Mouse (Mus musculus) limb, embryonic 13.5 days (tissue): ENCODE results near the gene Sars. TPM values are rescaled to one million over a fixed set of nuclear protein-coding genes. Genes with fewer than 3 reads are reported as not detected.

Experiments
- ATAC-seq: fragments of 200-750 bp; cut with Nextera tagmentation; 2 replicates; pipeline ENCODE4 v1.8.0; 2017; ENCODE audit warnings: low read depth, moderate number of reproducible peaks, moderate TSS enrichment; ENCODE audit not compliant: low FRiP score
- H3K27ac ChIP-seq: fragments of 300-500 bp; sonication (generic); 2 replicates; pipeline ENCODE4 v1.5.1; 2015; ENCODE audit warnings: inconsistent platforms, mild to moderate bottlenecking, moderate library complexity
- H3K27me3 ChIP-seq: fragments of 300-500 bp; sonication (generic); 2 replicates; pipeline ENCODE4 v1.6.1; 2015; ENCODE audit warnings: mild to moderate bottlenecking, inconsistent platforms
- H3K36me3 ChIP-seq: fragments of 300-500 bp; sonication (generic); 2 replicates; pipeline ENCODE4 v1.6.1; 2015; ENCODE audit warnings: inconsistent platforms, mild to moderate bottlenecking, moderate library complexity
- H3K4me1 ChIP-seq: fragments of 300-500 bp; sonication (generic); 2 replicates; pipeline ENCODE4 v1.6.1; 2015; ENCODE audit warnings: inconsistent platforms
- H3K4me2 ChIP-seq: fragments of 300-500 bp; sonication (generic); replicated peaks from 2 replicates; pipeline ENCODE4 v1.6.1; 2015; ENCODE audit warnings: inconsistent platforms, mild to moderate bottlenecking, moderate library complexity
- H3K4me3 ChIP-seq: fragments of 300-500 bp; sonication (generic); 2 replicates; pipeline ENCODE4 v1.5.1; 2015; ENCODE audit warnings: moderate library complexity, mild to moderate bottlenecking, inconsistent platforms
- H3K9ac ChIP-seq: fragments of 300-500 bp; sonication (generic); 2 replicates; pipeline ENCODE4 v1.6.1; 2015; ENCODE audit warnings: mild to moderate bottlenecking, inconsistent platforms
- H3K9me3 ChIP-seq: fragments of 300-500 bp; sonication (generic); 2 replicates; pipeline ENCODE4 v1.6.1; 2016; ENCODE audit warnings: inconsistent platforms
- WGBS: fragments of 180-500 bp; shearing (Covaris S2); methylation state at CpG from one replicate; pipeline ENCODE4 v1.1.7; 2015; 5-methylcytosine and 5-hydroxymethylcytosine counted together
- polyA plus RNA-seq: library from polyadenylated mRNA; unstranded; fragments of >200 nt; fragmentation: Nextera tagmentation; extraction: Ambion mirVana; gene quantifications from 2 replicates; pipeline ENCODE4 v1.2.1, GENCODE M21; 2015

Gene Sars
- polyA plus RNA-seq, result 114 and 122 TPM in 2 replicates

DNA sequence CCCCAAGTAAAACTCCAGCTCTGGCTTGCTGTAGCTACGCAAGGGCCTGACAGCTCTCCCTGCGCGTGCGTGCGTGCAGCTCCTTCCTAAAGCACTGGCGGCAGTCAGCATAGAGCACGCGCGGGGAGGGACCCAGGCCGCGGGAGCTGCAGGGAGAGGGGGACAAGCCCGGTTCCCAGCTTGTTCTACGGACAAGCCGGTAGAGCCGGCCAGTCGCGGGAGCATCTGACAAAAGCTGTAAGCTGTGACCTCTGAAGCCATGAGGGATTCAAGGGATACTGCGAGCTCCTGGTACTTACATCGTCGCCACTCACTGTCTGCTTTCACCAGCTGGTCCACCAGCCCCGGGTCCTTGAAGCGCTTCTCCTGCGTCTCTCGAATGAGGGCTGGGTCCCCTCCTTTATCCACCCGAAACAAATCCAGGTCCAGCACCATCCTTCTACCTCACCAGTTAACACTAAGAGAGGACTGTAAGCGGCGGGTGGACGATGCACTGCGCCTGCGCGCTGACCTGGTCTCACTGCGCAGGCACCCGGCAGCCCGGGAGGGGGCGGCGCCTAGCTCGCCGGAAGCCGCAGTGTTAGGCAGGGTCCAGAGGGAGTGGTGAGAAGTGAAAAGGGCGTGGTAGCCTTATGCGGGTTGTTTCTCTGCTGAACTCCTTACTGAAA is at the start of gene Sars:
Gene Sars (minus strand): TSS at position 512 of the 668 bp plus-strand sequence.
- ATAC-seq, result peak; percentile 98
- Histone ChIP-seq H3K4me3 (peak within 1 kb of the TSS; percentile 88), H3K4me1 (peaks cover 27% of the 10 kb centered on the region), H3K27me3 (no peaks in the 10 kb centered on the region), H3K9me3 (no peaks in the 10 kb centered on the region), H3K9ac (peak within 1 kb of the TSS; percentile 89), H3K4me2 (peak within 1 kb of the TSS; percentile 85), H3K27ac (peak within 1 kb of the TSS; percentile 75), H3K36me3 (peaks cover 15% of the 10 kb centered on the region; the same call in 1 of the 2 replicates)
- 0% methylated on average over 41 of the region's 41 CpGs for WGBS

DNA sequence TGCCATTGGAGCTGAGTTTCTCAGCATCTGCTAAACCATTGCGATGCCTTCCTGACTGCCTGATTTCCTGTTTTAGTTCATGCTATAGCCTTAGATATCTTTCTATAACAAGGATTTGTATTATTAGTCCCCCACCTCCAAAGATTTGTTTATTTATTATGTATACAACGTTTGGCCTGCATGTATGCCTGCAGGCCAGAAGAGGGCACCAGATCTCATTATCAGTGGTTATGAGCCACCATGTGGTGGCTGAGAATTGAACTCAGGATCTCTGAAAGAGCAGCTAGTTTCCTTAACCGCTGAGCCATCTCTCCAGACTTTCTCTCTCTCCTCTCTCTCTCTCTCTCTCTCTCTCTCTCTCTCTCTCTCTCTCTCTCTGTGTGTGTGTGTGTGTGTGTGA is 45.0 kb upstream of the Sars start:
- no peaks in the 10 kb centered on the region for H3K9me3 ChIP-seq
- no peak overlapping the region for H3K4me2 ChIP-seq
- H3K4me3 ChIP-seq, result no peak overlapping the region
- ATAC-seq, result no peak
- H3K9ac ChIP-seq, result no peak overlapping the region
- WGBS, result 45% methylated on average over 3 of the region's 3 CpGs
- H3K27ac ChIP-seq, result no peak overlapping the region
- no peaks in the 10 kb centered on the region for H3K36me3 ChIP-seq
- 0 out of 2 replicates have a peak, but pooled peaks cover 4% of the 10 kb centered on the region for H3K27me3 ChIP-seq
- no peaks in the 10 kb centered on the region for H3K4me1 ChIP-seq

DNA sequence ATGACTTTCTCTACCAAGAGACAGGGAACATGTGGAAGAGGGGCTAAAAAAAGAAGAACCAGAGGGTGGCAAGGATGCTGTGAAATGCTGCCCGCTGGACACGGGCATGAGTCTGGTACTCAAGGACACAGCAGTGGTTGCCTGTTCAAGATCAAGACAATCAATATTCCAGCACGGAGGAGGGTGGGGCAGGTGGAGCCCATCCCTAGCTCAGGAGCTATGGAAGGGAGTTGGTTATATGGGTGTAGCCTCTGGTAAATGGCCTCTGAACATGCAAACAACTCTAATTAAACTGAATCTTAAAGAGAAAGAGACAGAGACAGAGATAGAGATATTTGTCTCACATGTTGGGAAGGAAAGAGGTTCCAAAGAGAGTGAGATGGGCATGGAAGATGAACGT is 39.7 kb upstream of the Sars start:
- Histone ChIP-seq H3K4me1 (peaks cover 5% of the 10 kb centered on the region), H3K27me3 (no peaks in the 10 kb centered on the region), H3K27ac (no peak overlapping the region), H3K4me2 (no peak overlapping the region), H3K4me3 (no peak overlapping the region), H3K9ac (no peak overlapping the region), H3K36me3 (no peaks in the 10 kb centered on the region), H3K9me3 (no peaks in the 10 kb centered on the region)
- ATAC-seq, result no peak
- 90% methylated on average over 4 of the region's 4 CpGs for WGBS

DNA sequence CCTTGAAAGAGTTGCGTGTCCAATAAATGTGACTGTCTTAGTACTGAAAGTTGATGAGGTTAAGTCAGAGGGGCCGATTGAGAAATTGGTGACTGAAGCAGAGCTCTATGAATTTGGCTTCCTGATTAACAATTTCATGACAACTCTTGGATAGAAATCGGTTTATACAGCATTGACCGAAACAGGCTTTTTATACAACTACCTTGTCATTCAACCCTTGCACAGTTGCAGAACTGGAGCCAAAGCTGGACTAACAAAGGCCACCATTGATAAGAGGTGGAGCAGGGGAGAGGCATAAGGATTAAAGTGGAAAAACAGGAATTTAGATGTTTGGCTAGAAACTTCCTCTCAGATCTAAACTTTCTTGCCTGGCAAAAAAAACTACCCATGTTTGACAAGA is 33.8 kb upstream of the Sars start:
- Histone ChIP-seq H3K4me1 (peaks cover 20% of the 10 kb centered on the region), H3K27me3 (no peaks in the 10 kb centered on the region), H3K27ac (peak overlapping the region; percentile 28; the same call in 1 of the 2 replicates), H3K4me2 (no peak overlapping the region), H3K9me3 (no peaks in the 10 kb centered on the region), H3K4me3 (no peak overlapping the region), H3K9ac (no peak overlapping the region), H3K36me3 (no peaks in the 10 kb centered on the region)
- 75% methylated on average over 4 of the region's 4 CpGs for WGBS
- no peak for ATAC-seq

DNA sequence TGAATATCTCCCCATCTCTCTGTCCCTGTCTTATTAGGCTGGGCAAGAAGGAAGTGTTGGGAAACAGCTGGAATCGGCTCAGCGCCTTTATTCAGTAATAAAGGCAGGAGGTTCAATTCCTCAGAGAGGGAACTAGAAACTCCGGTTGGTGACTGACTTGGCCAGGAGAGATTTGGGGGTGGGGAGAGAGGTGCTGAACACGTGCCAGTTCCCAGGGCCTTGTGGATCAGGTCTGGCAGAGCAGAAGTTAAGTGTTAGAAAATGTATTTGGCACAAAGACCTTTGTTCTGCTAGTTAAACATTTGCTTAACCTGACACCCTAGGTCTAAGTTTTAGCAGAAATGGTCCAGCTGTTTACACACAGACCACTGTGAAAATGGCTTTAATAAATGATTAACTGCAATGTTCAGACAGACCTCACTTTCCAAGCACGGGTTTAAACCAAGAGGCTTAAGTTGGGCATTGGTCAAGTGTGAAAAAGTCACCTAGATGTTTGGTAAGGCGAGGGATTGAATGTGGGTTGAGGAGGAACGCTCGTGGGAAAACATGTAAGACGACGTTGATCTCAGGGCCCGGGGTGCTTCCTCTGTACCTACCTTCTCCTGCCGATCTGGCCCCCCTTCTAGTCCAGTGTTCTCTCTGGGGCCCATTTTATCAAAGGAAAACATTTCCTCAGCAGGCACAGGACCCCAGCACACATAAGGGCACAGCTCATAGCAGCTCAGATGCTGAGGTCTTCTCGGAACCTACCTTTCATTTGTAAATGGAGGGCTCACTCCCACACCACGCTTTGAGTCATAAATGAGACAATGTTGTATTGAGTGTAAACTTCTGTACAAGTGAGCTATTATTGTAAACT is 32.0 kb upstream of the Sars start:
- H3K36me3 ChIP-seq, result no peaks in the 10 kb centered on the region
- WGBS, result 45% methylated on average over 14 of the region's 14 CpGs
- H3K4me1 ChIP-seq, result peaks cover 20% of the 10 kb centered on the region
- no peaks in the 10 kb centered on the region for H3K27me3 ChIP-seq
- no peaks in the 10 kb centered on the region for H3K9me3 ChIP-seq
- no peak overlapping the region for H3K9ac ChIP-seq
- ATAC-seq, result peak; percentile 38; the same call in 1 of the 2 replicates
- H3K4me3 ChIP-seq, result no peak overlapping the region
- no peak overlapping the region for H3K4me2 ChIP-seq
- peak overlapping the region; percentile 61; the same call in 1 of the 2 replicates for H3K27ac ChIP-seq

DNA sequence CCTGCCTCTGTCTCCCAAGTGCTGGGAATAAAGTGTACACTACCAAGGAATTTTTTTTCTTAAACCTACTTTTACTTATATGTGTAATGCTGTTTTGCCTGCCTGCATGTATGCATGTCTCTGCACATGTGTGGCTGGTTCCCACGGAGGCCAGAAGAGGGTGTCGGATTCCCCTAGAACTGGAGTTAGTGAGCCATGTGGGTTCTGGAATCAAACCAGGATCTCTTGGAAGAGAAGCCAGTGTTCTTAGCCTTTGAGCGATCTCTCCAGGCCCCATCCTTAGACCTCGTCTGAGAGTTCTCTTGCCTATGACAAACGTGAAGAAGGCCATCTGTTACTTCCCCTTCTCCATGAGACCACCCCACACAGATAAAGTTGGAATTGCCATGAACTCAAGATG is 30.5 kb upstream of the Sars start:
- H3K4me2 ChIP-seq, result no peak overlapping the region
- H3K4me3 ChIP-seq, result no peak overlapping the region
- no peak overlapping the region for H3K27ac ChIP-seq
- H3K9ac ChIP-seq, result no peak overlapping the region
- no peaks in the 10 kb centered on the region for H3K36me3 ChIP-seq
- ATAC-seq, result no peak
- H3K9me3 ChIP-seq, result no peaks in the 10 kb centered on the region
- H3K4me1 ChIP-seq, result peaks cover 20% of the 10 kb centered on the region
- 80% methylated on average over 5 of the region's 5 CpGs for WGBS
- H3K27me3 ChIP-seq, result no peaks in the 10 kb centered on the region

DNA sequence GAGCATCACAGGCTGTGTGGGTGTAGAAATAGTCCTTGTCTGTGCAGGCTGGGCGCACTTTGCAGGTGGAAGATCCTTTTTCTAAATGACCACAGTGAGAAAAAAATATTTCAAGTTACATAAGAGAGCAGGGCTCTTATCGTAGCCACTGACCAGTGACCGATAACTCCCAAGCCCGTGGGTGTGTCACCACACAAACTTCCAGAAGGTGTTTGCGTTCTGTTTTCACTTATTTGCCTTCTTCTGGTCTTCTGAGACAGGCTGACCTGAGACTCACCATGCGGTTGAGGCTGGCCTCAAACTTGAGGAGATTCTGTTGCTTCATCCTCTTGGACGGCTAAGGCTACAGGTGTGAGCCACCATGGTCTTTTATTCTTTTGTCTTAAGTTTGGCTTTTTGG is 30.0 kb upstream of the Sars start:
- Histone ChIP-seq H3K9me3 (no peaks in the 10 kb centered on the region), H3K4me3 (no peak overlapping the region), H3K9ac (no peak overlapping the region), H3K36me3 (no peaks in the 10 kb centered on the region), H3K4me1 (peaks cover 18% of the 10 kb centered on the region), H3K4me2 (no peak overlapping the region), H3K27ac (no peak overlapping the region), H3K27me3 (no peaks in the 10 kb centered on the region)
- no peak for ATAC-seq
- 94% methylated on average over 7 of the region's 7 CpGs for WGBS

DNA sequence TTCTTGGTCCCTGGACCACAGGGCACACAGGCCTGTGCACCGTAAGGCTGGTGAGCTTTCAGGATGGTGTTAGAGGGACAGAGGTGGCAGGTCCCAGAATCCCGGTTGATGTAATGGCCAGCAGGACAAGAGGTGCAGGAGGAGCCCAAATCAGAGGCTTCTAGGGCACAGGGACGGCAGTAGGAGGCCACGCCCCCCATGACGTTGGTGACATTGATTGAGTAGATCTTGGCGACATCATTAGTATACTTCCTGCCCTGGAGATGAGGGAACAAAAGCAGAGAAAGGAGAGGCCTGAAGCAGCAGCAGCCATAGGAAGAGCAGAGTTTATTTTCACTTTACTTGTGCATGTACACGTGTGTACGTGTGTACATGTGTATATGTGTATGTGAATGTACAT is 22.8 kb upstream of the Sars start:
- no peak overlapping the region for H3K27ac ChIP-seq

DNA sequence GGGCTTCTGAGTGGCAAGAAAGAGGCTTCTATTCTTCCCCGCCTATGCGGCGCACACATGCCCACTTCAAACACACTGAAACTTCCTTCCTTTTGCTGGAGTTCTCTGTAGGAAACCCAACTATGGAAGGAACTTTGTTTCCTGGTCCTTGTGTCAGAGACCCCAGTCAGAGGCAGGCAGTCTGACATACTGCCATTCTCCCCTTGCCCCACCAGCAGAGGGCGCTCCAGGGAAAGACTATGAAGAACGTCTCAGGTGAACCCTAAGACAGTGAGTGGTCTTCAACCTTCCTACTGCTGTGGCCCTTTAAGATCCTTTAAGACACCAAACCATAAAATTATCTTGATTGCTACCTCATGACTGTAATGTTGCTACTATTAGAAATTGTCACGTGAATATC is 21.4 kb upstream of the Sars start:
- WGBS, result 83% methylated on average over 6 of the region's 6 CpGs
- no peak for ATAC-seq
- H3K9ac ChIP-seq, result no peak overlapping the region
- no peak overlapping the region for H3K27ac ChIP-seq
- H3K36me3 ChIP-seq, result no peaks in the 10 kb centered on the region
- no peak overlapping the region for H3K4me3 ChIP-seq
- no peaks in the 10 kb centered on the region for H3K4me1 ChIP-seq
- H3K9me3 ChIP-seq, result no peaks in the 10 kb centered on the region
- no peak overlapping the region for H3K4me2 ChIP-seq
- no peaks in the 10 kb centered on the region for H3K27me3 ChIP-seq

More for the DNA sequence above, 22.8 kb upstream of the Sars start:
- Histone ChIP-seq H3K4me1 (no peaks in the 10 kb centered on the region), H3K36me3 (no peaks in the 10 kb centered on the region), H3K27me3 (no peaks in the 10 kb centered on the region), H3K9me3 (no peaks in the 10 kb centered on the region), H3K9ac (no peak overlapping the region), H3K4me3 (no peak overlapping the region), H3K4me2 (no peak overlapping the region)
- ATAC-seq, result 0 out of 2 replicates have a peak, but pooled peaks have one; percentile 11
- 55% methylated on average over 8 of the region's 8 CpGs for WGBS

DNA sequence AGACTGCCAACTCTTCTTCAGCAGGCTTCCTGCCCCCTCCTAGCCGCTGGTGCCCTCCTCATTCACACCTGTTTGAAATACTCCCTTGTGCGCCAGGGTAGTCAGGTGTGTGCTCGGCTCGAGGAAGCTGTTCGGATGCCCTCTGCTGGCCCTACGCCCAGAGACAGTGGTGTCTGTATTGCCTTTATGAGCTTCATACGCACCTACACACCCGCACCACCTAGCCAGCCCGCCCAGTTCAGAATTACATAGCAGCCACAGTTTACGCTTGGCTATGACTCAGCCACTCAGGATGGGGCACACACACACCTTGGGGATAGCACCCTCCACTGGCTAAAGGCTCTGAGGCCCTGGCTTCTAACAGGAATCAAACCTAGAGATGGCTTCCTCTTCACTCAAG is 13.9 kb upstream of the Sars start:
- H3K4me2 ChIP-seq, result peak overlapping the region; percentile 11; the same call in 1 of the 2 replicates
- H3K9ac ChIP-seq, result no peak overlapping the region
- ATAC-seq, result no peak
- no peaks in the 10 kb centered on the region for H3K4me1 ChIP-seq
- no peaks in the 10 kb centered on the region; the same call in 1 of the 2 replicates for H3K27me3 ChIP-seq
- H3K27ac ChIP-seq, result no peak overlapping the region
- no peaks in the 10 kb centered on the region for H3K9me3 ChIP-seq
- WGBS, result 35% methylated on average over 10 of the region's 10 CpGs
- no peaks in the 10 kb centered on the region for H3K36me3 ChIP-seq
- no peak overlapping the region for H3K4me3 ChIP-seq

DNA sequence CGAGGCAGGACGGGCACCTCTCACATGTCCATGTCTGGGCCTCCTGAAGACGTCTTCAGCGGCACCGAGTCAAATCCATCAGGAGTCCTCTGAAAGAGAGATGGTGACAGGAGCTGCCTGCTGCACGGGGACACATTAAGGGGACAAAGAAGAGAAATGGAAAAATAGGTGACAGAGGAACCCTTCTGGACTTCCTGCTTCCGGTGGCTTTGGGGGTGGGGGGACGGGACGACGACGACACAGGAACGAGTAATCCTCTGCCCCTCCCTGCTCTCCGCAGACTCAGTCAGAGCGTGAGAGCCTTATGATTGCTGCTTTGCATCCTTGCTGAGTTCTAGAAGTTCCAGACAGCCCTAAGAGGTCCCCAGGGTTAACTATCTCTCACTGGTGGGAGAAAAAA is 13.4 kb upstream of the Sars start:
- ATAC-seq, result no peak
- Histone ChIP-seq H3K9ac (no peak overlapping the region), H3K4me1 (no peaks in the 10 kb centered on the region), H3K4me3 (no peak overlapping the region), H3K4me2 (peak overlapping the region; percentile 11; the same call in 1 of the 2 replicates), H3K27me3 (no peaks in the 10 kb centered on the region; the same call in 1 of the 2 replicates), H3K9me3 (no peaks in the 10 kb centered on the region), H3K36me3 (no peaks in the 10 kb centered on the region), H3K27ac (no peak overlapping the region)
- WGBS, result 54% methylated on average over 14 of the region's 14 CpGs

DNA sequence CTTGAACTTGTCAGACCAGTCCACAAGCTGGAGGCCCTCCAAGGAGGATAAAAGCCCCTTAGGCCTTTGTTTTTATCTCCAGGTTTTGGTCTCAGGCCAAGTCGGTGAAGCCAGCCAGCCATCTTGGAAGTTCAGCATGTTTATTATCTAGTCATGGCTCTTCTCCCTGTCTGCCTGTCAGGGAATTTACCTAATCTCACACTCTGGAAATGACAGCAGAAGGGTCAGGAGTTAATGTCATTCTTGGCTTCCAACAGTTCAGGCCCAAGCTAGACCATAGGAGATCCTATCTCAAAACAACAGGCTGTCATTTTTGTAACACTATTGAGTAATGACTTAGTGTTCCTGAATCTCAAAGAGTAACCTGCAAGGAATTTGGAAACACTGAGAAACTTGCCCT is 9.2 kb upstream of the Sars start:
- Histone ChIP-seq H3K27me3 (no peaks in the 10 kb centered on the region), H3K27ac (no peak overlapping the region), H3K4me2 (no peak overlapping the region), H3K4me3 (no peak overlapping the region), H3K36me3 (no peaks in the 10 kb centered on the region), H3K9ac (no peak overlapping the region), H3K9me3 (no peaks in the 10 kb centered on the region), H3K4me1 (no peaks in the 10 kb centered on the region)
- no peak for ATAC-seq
- 85% methylated on average over 1 of the region's 1 CpGs for WGBS
